Mouse (Mus musculus) kidney, adult 2 months (tissue): Measurements from ENCODE around the gene Exosc1.

Source experiments
- CTCF ChIP-seq: fragments of 200-500 bp; conservative IDR thresholded peaks from 2 replicates; pipeline ENCODE4 v1.5.1; 2011; ENCODE audit warnings: low read depth, mild to moderate bottlenecking, control low read depth, low read length, moderate library complexity, mixed read lengths; ENCODE audit not compliant: insufficient read depth, insufficient read length
- POLR2A ChIP-seq: fragments of 200-500 bp; IDR thresholded peaks from one replicate; pipeline ENCODE4 v1.6.1; 2011; ENCODE audit warnings: low read depth, low read length, control low read depth

- TF ChIP-seq POLR2A: no peak
- no peak for TF ChIP-seq CTCF
These were observed 51.4 kb downstream of the Exosc1 start for GRCm38 (mm10) chr19:41881842-41882241.
